Mouse (Mus musculus) induced T-regulatory cell, adult 2 months (primary cell): ENCODE measurements at regions not wholly inside any gene's neighbourhood (a gene's known extent, or its start where the extent isn't known, plus 50 kb on each side); places are given as distances from the start of the nearest gene placed in this dataset.

Source experiments
- DNase-seq: peaks from one replicate; pipeline ENCODE4 v3.0.0-alpha.2; 2012; ENCODE audit warnings: low read depth

DNA sequence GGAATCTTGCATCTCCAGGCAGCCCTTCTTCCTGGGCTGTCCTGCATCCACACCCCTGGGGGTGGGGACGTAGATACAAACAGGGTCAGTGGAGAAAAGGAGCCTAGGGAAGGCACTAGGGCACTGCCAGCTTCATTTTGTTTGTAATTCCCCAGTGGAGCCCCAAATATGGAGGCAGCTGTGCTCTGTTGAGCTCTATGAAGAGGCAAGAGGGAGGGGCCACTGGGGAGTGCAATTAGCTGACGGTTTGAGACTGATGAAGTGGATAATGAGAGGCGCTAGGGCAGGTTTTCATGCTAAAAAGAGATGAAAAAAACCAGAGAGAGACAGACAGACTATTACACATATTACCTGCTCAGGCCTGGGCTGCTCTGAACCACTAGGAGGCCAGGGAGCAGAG lies 135.8 kb upstream of the Grik3 start:
- DNase-seq: no peak

DNA sequence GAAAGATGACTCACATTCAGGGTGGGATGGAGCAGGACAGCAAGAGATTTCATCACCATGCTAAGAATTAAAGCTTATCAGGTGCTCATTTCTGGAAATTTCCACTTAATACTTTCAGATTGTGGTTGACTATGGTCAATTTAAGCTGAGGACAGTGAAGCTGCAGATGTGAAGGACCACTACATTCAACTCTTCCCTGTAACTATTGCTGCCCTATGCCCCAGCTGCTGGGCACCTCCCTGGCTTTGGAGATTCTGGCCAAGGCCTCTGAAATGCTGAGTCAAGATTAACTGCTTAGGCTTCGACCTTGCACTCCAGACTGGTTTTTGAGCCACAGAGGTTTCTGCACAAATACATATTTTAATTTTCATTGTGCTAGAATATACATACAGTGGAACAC lies 140.4 kb upstream of the Grik3 start:
- no peak for DNase-seq

DNA sequence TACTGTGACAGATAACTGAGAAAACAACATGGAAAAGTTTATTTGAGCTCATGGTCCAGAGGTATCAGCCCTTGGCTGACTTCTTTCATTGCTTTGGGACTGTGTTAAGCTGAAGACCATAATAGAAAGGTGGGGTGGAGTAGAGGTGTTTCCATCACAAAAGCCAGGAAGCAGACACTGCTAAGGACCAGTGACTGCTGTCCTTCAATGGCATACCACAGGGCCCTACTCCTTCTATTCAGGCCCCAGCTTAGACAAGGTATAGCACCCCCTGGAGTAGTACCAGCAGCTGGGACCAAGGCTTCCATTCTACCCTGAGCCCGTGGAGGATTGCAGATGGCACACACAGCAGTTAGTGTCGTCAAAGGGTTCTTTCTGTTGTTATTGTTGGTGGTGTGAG lies 151.4 kb upstream of the Grik3 start:
- DNase-seq: no peak

DNA sequence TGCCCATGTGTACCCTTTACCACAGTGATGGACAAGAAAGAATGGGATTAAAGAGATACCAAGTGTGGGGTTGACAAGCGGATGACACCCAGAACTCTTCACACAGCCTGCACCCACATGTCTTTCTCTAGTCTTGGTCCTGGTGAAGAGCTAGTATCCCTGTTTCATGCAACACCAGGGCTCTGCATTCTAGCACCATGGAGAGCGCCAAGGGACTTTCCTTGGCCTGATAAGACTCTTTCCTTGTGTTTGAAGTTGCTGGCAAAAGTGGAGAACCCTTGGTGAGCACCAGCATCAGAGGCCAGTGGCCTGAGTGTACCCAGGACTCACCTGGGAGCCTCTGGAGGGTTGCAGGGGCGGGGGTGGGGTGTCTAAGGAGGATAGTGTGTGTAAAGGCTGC lies 161.7 kb upstream of the Grik3 start:
- DNase-seq: no peak

DNA sequence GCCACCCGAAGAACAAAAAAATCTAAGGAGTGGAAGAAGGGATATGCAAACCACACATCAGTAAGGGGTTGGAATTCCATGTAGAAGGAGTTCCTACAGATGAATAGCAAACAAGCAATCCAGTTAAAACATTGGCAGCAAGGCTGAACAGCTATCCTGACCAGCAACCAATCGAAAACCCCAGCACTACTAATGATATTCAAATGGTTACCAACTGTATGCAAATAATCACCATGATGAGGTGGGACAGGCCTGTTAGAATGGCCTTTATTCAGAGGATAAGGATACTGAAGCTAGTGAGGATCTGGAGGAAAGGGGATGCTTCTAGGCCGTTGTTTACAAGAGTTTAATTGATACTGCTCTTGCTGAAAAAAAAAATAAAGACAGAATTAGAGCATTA lies 166.0 kb upstream of the Grik3 start:
- DNase-seq: no peak

DNA sequence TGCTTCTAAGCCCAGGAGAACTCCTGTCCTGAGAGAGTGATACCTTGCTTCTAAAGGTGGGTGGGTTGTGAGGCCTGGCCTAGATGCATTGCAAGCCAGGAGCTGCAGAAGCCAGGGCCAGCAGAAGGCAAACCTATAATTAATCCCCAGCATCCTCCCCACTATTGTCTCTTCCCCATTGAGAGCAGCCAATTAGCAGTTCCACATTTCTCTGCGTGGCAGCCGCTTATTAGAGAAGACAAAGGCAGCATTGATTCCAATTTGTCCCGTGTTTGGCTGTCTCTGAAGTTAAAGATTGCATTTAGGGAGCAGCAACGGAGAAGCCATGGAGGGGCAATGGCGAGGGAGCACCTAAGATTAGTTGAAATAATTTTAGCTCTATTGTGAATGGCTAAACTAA lies 171.2 kb upstream of the Grik3 start:
- DNase-seq: no peak

DNA sequence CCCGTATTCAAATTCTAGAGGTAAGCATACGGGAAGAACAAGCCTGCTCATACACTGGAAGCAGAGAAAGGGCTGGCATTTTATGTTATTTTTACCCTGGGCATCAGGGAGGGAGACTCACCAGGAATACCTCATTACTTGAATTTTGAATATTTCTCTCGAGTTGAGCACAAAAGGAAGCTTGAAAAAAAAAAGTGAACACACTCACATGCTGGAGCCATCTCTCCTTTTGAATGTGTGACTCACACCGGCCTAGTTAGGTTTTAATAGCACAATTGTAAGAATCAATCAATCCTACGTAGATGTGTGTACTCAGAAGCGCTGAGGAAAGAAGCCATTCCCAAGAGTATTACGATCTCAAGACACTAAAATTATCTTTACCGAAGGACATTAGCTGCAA lies 172.2 kb upstream of the Grik3 start:
- no peak for DNase-seq

DNA sequence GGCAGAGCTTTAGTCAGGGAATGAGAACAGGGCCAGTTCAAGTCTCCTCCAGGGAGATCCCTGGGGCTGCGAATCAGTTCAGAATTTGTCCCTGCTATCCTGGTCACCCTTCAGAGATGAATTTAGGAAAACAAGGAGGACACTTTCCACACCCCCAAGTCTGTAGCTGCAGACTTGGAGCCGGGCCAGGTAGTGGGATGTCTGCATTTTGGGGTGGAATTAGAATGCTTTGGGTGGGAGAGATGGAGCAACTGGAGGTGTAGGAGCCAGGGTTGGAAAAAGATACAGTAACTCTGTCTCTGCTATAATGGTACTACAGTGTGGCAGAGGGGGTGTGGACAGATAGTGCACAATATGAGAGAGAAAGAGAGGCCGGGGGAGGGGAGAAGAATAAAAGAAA lies 173.6 kb upstream of the Grik3 start:
- no peak for DNase-seq

DNA sequence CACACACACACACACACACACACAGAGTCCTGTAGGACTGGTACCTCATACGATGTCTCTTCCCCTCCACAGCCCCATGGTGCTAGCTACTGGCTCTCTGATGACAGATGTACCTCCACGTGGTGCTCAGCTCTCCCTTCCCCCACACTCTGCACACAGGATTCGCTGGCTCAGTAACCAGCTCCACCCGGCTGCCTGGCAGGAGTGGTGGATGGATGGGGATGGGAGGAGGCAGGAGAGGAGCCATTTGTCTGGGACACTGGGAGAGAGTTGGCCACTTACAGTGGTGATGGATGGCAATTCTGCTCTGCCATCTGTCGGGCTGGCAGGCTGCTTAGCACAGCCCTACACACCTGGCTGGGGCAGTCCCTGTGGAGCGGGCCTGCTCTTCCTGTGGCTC lies 174.7 kb upstream of the Grik3 start:
- DNase-seq: no peak

DNA sequence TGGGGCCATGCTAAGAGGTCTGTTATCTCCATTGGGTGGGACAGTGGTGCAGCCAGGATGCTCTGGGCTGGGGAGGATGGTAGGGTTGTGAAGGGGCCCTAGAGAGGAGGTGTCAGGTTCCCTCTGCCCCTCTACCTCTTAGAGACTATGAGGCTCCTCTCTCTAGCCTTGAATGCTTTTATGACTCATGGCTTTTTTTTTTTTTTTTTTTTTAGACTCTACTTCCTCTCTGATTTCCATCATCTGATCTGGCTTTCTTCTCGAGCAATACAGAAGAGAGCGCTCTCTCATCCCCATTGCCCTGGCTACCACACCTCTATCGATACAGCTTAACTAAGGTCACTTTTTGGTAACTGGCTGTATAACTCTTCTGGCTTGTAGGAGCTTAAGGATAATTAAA lies 176.6 kb upstream of the Grik3 start:
- DNase-seq: no peak

DNA sequence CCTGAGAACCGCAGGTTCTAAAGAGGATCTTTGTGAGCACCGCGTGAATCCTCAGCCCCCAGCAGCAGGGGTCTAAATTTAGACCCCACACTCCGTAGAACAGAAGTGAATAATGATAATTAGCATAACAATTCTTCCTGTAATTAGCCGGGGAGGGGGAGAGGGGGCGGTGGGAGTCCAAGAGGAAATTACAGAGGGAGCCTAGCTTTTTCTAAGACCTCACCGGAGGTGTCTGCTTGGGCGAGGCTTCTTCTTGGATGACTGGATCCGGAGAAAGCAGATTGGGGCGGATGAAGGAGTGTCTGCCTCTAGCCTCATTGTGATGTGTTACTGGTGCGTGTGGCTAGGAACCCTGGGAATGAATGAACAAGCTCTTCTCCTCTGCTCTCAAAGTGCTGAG lies 177.2 kb upstream of the Grik3 start:
- DNase-seq: no peak

DNA sequence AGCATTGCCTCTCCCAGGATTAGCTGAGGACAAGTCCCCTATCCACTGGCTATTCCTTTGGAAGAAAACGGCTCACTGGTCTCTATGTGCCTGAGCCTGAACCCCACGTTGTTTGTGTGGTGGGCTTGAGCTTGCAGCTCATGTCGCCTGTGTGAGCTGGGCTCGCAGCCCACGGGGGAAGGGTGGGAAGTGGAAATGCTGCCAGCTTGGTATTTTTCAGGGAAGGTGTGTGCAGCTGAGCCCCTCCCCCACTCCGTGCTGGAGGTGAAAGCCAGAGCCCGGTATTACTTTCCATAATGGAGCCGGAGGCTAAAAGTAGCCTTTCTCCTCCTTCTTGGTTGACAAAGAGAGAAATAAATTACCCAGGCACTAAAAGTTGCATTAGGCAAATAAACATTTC lies 180.5 kb upstream of the Zc3h12a start:
- DNase-seq: no peak

DNA sequence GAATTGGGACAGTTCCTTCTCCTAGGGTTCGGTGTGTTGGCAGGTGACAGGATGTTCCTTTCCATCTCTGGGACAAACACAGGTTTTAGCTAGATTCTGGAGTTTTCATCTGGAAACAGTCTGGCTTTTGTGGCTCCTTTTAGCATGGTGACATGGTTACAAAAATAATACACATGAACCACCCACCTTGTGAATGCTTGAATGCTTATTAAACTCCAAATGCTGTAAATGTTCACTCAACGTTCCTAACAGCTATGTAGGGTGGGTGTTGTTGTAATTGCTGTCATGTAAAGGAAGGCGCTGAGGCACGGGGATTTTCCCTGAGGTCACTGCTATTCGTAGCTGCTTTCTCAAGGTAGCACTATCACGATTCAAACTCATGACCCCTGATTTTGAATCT lies 178.1 kb upstream of the Zc3h12a start:
- DNase-seq: no peak

DNA sequence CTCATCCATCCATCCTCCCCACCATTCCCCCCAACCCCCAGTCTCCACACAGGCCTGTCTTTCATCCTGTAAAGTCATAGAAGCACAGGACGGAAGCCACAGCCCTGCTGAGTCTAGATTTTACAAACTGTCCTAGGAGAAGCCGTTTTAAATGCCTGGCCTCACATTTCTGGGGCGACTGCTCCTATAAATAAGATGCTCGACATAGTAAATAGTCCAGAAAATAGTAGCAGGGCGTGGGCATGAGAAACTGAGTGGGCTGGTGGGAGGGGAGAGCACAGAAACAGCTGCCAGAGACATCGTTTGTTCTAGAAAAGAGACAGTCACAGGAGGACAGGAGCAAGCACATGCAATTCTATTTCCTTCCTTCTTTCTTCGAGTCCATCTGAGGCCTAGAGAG lies 175.0 kb upstream of the Zc3h12a start:
- no peak for DNase-seq

DNA sequence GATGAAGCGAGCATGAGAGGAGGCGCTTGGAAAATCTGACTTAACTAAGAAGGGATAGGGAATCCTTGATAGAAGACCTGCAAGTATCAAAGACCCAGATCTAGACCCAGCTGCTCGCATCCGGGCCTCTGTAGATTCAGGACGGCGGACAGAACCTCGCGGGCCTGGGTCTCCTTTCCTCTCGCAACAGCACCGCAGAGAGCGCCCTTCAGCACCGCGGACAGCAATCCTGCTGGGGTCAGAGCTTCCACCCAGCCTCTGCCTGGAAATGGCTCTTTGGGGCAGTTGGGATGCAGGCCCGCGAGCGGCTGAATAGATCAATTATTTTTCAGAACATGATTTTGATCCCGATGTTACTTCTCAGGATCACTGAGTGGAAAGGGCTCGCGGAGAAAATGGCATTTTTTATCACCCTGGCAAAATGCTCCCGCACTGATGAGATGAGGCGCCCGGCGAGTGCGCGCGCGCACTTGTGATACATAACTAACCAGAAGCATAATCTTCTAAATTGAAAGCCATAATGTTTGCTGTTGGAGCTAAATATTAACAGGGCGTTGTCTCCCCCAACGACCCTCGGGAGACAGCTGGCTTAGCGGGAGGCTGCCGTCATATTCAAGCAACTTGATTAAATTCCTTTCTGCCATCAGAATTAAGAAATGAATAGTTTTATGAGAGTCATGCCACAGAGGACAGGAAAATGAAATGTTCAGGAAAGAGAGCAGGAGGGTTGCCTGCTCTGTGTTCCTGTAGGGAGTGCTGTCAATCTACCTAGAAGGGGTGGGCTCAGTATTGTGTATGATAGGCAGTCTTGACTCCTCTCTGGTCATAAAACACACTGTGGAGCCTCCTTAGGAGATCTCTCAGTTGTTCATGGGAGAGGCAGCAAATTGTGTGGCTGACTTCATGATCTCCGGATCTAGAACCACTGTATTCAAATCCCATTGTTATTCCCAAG lies 173.1 kb upstream of the Zc3h12a start:
- DNase-seq: peak; percentile 12

DNA sequence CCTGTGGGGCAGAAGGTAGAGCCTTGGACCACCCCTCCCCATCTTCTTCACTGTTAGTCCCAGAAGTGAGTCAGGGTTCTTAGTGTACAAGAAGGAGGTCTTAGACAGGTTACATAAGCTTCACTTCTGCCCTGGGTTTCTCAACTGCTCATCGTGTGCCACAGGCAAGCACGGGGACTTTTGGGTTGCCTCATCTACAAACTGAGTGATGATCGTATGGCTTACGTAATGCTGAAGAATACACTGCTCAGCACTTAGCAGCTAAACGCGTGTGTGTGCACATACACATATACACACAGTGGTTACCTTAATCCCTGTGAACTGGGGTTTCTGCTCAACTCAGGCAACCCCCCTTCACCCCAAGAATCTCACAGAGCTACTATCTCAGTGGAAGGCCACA lies 163.1 kb upstream of the Zc3h12a start:
- no peak for DNase-seq

DNA sequence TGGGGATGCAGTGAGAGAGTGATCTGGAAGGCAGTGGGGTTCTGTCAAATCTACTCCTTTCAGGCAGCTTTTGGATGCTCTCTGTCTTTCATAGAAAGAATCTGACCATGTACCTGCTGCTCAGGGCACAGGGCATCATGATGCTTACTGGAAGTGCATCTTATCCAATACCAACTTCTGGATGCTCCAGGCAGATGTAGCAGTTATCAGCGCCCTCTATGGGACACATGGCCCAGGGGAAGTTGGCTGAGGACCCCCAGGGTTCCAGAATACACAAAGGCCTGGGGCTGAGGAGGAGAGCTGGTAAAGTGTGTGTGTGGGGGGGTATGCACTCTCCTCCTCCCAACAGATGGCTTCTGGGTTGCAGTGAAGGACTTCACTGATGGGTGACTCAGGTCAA lies 162.1 kb upstream of the Zc3h12a start:
- DNase-seq: no peak

DNA sequence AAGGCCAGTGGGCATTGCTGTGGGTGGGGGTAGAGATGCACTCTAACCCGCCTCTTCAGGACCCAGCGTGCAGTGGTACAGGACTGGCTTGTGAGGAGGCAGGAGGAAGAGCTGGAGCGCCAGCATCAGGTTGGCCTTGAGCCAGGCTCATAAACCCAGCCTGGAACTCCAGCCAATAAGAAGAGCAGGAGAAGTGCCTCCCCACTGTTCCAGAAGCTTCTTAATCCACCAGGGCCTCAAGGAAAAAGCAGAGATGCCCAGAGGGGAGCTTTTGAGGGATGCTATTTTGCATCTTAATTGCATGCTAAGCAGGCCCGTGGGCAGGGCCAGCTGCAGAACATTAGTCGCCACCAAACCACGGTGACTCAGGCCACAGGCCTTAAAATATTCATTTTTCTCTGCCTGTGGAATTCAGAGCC lies 161.4 kb upstream of the Zc3h12a start:
- no peak for DNase-seq

DNA sequence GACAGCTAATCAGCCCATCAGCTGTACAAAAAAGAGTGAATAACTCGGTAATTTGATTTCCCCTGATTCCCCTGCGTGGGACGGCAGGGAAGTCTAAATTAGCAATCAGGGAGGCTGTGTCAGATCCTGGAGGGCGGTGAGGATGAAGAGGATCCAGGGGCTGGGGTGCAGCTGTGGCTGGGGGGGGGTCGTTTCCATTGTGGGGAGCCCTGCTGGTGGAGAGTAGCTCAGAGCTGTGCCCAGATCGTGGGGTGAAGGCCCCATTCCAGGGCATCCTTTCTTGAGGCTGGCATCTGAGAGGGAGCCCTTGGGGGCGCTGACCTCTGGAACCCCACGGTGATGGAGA lies 155.3 kb upstream of the Zc3h12a start:
- no peak for DNase-seq

DNA sequence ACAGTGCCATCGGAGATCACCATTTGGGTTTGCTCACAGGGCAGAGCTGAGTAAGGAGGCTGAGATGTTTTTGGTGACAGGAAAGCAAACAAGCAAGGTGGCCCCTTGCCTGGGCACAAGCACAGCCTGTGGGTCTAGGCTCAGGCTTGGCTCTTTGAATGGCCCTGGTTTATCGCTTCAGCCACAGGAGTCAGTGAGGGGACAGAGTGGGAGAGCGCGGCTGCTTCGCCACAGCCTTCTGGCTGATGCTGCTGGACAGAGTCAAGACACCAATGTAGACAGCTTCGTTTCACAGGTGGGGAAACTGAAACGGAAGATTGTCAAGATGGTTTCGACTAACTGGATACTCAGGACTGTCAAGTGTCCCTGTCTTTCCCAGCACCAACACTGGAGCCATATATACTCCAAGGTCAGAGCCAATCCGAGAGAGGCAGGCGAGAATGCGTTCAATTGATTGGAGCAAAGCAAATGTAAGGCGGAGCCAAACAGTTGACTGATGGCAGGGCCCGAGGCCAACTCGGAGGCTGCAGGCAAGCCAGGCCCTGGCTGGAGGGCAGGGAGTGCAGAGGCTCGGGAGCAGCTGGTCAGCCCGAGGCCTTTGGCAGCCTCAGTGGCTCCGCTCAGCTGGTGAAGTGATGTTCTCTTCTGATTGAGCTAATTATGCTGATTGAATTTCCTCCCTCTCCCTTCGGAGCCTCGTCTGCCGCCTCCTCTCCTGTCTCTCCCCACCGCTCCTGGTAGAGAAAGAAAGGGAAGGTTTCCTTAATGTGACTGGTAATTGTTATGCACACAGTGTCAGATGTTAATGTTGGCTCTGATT lies 154.7 kb upstream of the Zc3h12a start:
- DNase-seq: no peak

DNA sequence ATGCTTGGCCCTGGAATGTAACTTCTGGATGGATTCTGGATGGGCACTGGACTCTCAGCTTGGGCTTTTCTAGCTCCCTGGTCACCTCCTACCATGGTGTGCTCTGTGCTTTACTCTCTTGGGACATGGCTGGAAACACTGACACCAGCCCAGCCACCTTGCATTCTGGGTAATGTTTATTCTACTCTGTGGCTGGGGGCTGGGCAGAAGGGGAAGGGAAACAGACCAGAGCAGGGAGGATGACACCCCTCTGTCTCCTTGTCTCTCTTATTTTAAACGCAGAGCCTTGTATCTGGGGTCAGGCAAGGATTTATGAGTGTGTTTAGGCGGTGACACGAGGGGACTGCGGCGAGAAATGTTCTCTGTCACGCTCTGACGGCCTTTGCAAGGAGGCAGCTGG lies 151.5 kb upstream of the Zc3h12a start:
- no peak for DNase-seq

DNA sequence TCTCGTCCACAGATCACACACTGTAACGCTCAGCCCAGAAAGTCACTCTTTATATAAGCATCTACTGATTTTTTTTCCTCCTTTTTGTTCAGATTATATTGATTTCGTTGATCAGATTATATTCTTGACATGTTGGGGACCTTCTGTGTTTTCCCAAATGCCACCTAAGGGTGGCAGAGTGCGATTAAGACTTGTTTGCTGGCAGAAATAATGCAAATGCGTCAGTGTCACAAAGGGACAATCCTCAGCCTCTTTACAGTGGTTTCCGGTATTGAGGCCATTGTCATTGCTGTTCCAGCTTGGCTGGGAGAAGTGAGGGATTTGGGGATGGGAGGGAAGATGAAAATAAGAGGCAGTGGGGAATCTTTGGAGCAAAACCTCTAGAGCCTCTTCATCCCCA lies 149.2 kb upstream of the Zc3h12a start:
- DNase-seq: no peak

DNA sequence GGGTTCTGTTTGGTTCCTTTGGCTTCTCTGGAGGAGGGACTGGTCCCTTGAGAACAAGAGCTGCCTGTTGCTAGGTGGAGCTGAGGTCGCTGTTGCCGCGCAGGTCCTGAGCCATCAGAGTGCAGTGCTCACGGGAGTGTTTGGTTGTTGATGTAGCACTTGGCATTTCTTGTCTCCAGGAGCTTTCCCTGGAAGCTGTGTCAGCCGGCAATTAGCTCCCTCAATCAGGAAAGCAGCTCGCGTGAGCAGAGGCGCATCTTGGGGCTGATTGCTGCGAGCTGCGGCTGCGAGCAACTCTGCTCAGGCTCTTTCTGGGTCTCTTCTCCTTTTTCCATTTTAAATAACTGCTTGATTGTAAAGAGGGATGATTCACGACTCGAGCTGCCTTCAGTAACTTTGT lies 147.6 kb upstream of the Zc3h12a start:
- DNase-seq: no peak

DNA sequence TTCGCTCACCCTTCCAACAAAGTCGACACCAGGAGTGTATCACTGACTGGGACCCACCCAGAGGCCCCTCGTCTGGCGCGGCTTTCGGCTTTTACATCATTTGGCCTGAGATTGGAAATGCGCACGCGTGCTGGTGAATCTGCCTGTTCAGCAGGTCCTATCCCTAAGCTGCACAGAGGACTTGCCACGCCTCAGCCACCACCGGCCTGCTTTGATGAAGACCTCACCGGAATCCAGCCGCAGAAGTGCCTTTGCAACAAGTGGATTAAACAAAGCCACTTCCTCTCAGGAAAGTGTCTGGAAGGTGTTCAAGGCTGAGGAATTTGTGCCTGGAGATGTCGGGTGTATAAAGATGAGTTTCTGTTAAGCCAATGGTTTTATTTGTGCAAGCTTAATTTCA lies 143.3 kb upstream of the Zc3h12a start:
- no peak for DNase-seq
